Mouse (Mus musculus) ES-E14 (cell line): ENCODE data around the gene Plpp2.

Experiments
- CHD2 ChIP-seq: IDR thresholded peaks from 2 replicates; pipeline ENCODE4 v1.6.1; 2014; ENCODE audit warnings: mild to moderate bottlenecking, low read depth, low read length, inconsistent platforms
- ZC3H11A ChIP-seq: IDR thresholded peaks from 2 replicates; pipeline ENCODE4 v1.6.1; 2012; ENCODE audit warnings: low read depth, mild to moderate bottlenecking, inconsistent platforms, low read length, borderline replicate concordance
- ZNF384 ChIP-seq: IDR thresholded peaks from 2 replicates; pipeline ENCODE4 v1.6.1; 2012; ENCODE audit warnings: low read depth, low read length, inconsistent platforms

- TF ChIP-seq ZC3H11A (no peak), ZNF384 (no peak), CHD2 (no peak)
These were observed 6.1 kb downstream of the Plpp2 start for GRCm38 (mm10) chr10:79527453-79527845.
